Mouse (Mus musculus): ENCODE results near the gene Pm20d2. TPM values are rescaled to one million over a fixed set of nuclear protein-coding genes. Genes with fewer than 3 reads are reported as not detected.

Gene Pm20d2
- polyA plus RNA-seq, 1 experiment = not detected

- Histone ChIP-seq H3K4me3 (no peak overlapping the region), H3K79me2 (ENCODE audit: control insufficient read depth, insufficient read depth) (no peaks in the 10 kb centered on the region), H3K4me2 (ENCODE audit: low read depth) (no peak overlapping the region), H3K36me3 (ENCODE audit: control insufficient read depth, insufficient read depth) (no peaks in the 10 kb centered on the region), H3K27me3 (ENCODE audit: control insufficient read depth, insufficient read depth, insufficient read length) (peaks cover 28% of the 10 kb centered on the region), H3ac (ENCODE audit: control insufficient read depth, insufficient read length) (no peak overlapping the region)
- TF ChIP-seq POLR2A (IDR thresholded peaks at IDR 0.05; ENCODE audit: insufficient read length, low read depth) (no peak), MYOG (IDR thresholded peaks at IDR 0.05; ENCODE audit: control insufficient read depth in 1 of 3, insufficient read depth in 1 of 3, insufficient read length in 2 of 3, low read depth in 2 of 3) (no peak), CEBPB (IDR thresholded peaks at IDR 0.05; ENCODE audit: insufficient read depth, poor library complexity, severe bottlenecking) (no peak), REST (IDR thresholded peaks at IDR 0.05; ENCODE audit: insufficient read depth, insufficient read length) (no peak), MYOD1 (IDR thresholded peaks at IDR 0.05; ENCODE audit: control insufficient read depth in 1 of 3, insufficient read length in 2 of 3, low read depth in 2 of 3) (no peak), E2F4 (IDR thresholded peaks at IDR 0.05; ENCODE audit: insufficient read depth) (no peak), TCF12 (IDR thresholded peaks at IDR 0.05; ENCODE audit: insufficient read depth, poor library complexity, severe bottlenecking) (no peak), SRF (IDR thresholded peaks at IDR 0.05; ENCODE audit: control insufficient read depth, insufficient read length, low read depth) (no peak), MAX (IDR thresholded peaks at IDR 0.05; ENCODE audit: low read depth) (no peak), USF1 (IDR thresholded peaks at IDR 0.05; ENCODE audit: low read depth) (no peak), TCF3 (IDR thresholded peaks at IDR 0.05; ENCODE audit: insufficient read length, low read depth) (no peak), POLR2AphosphoS2 (IDR thresholded peaks at IDR 0.05; ENCODE audit: insufficient read length, low read depth) (no peak)
Measured at GRCm38 (mm10) chr4:33147825-33148224, 41.7 kb downstream of the Pm20d2 start.

DNA sequence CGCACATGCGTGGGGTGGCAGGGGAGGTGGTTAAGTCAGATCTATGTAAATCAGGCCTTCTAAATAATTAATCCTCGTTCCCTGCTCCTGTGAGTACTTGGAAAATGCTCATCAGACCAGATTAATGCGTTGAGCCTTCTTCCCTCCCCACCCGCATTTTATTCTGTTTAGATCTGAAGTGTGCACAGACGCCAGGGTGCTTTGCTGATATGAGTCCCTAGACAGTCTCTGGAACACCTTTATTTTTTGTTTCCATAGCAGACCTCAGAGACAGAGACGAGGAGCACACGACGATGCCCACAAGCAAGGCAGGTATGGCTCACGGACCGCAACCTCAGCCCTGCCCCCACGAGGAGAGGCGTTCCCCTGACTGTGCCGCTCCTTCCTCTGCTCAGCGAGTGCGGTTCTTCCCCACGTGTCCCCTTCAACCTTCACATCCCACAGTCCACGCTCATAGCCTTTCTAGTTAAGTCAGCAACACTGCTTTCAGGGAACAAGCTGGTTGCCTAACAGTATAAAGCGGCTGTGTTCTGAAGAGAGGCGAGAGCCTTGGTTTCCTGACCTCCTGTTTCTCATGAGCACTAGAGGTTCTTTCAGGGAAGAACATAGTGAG is 42.8 kb downstream of the Pm20d2 start:
- Histone ChIP-seq H3K36me3 (ENCODE audit: control insufficient read depth, insufficient read depth) (no peaks in the 10 kb centered on the region), H3K79me2 (ENCODE audit: control insufficient read depth, insufficient read depth) (no peaks in the 10 kb centered on the region), H3K4me2 (ENCODE audit: low read depth) (no peak overlapping the region), H3ac (ENCODE audit: control insufficient read depth, insufficient read length) (no peak overlapping the region), H3K27me3 (ENCODE audit: control insufficient read depth, insufficient read depth, insufficient read length) (peaks cover 28% of the 10 kb centered on the region), H3K4me3 (no peak overlapping the region)
- no peak for TF ChIP-seq POLR2AphosphoS2 (IDR thresholded peaks at IDR 0.05; ENCODE audit: insufficient read length, low read depth)
- TF ChIP-seq CEBPB (IDR thresholded peaks at IDR 0.05; ENCODE audit: insufficient read depth, poor library complexity, severe bottlenecking) = no peak
- TF ChIP-seq MAX (IDR thresholded peaks at IDR 0.05; ENCODE audit: low read depth) = no peak
- TF ChIP-seq E2F4 (IDR thresholded peaks at IDR 0.05; ENCODE audit: insufficient read depth) = no peak
- no peak for TF ChIP-seq SRF (IDR thresholded peaks at IDR 0.05; ENCODE audit: control insufficient read depth, insufficient read length, low read depth)

GRCm38 (mm10) chr4:33132221-33132620 is 57.3 kb downstream of the Pm20d2 start, which contains the start of gene Gabrr1:
Gabrr1 (plus strand) TSS chr4:33132521.
- H3K4me3 ChIP-seq = no peak within 1 kb of the TSS
- H3ac ChIP-seq (ENCODE audit: control insufficient read depth, insufficient read length) = no peak within 1 kb of the TSS
- H3K36me3 ChIP-seq (ENCODE audit: control insufficient read depth, insufficient read depth) = no peaks in the 10 kb centered on the region
- H3K27me3 ChIP-seq (ENCODE audit: control insufficient read depth, insufficient read depth, insufficient read length) = peaks cover 10% of the 10 kb centered on the region
- no peak for TF ChIP-seq POLR2A (IDR thresholded peaks at IDR 0.05; ENCODE audit: insufficient read length, low read depth)
- TF ChIP-seq POLR2AphosphoS2 (IDR thresholded peaks at IDR 0.05; ENCODE audit: insufficient read length, low read depth) = no peak
- H3K79me2 ChIP-seq (ENCODE audit: control insufficient read depth, insufficient read depth) = no peaks in the 10 kb centered on the region
- no peak within 1 kb of the TSS for H3K4me2 ChIP-seq (ENCODE audit: low read depth)

- Histone ChIP-seq H3K79me2 (ENCODE audit: control insufficient read depth, insufficient read depth) (no peaks in the 10 kb centered on the region), H3K4me2 (ENCODE audit: low read depth) (no peak overlapping the region), H3ac (ENCODE audit: control insufficient read depth, insufficient read length) (no peak overlapping the region), H3K27me3 (ENCODE audit: control insufficient read depth, insufficient read depth, insufficient read length) (no peaks in the 10 kb centered on the region), H3K4me3 (no peak overlapping the region), H3K36me3 (ENCODE audit: control insufficient read depth, insufficient read depth) (no peaks in the 10 kb centered on the region)
- TF ChIP-seq POLR2AphosphoS2 (IDR thresholded peaks at IDR 0.05; ENCODE audit: insufficient read length, low read depth) = no peak
- TF ChIP-seq SRF (IDR thresholded peaks at IDR 0.05; ENCODE audit: control insufficient read depth, insufficient read length, low read depth) = no peak
- TF ChIP-seq USF1 (IDR thresholded peaks at IDR 0.05; ENCODE audit: low read depth) = no peak
- no peak for TF ChIP-seq MYOD1 (IDR thresholded peaks at IDR 0.05; ENCODE audit: control insufficient read depth in 1 of 3, insufficient read length in 2 of 3, low read depth in 2 of 3)
- no peak for TF ChIP-seq TCF12 (IDR thresholded peaks at IDR 0.05; ENCODE audit: insufficient read depth, poor library complexity, severe bottlenecking)
Measured at GRCm38 (mm10) chr4:33125409-33126084, 64.0 kb downstream of the Pm20d2 start.

DNA sequence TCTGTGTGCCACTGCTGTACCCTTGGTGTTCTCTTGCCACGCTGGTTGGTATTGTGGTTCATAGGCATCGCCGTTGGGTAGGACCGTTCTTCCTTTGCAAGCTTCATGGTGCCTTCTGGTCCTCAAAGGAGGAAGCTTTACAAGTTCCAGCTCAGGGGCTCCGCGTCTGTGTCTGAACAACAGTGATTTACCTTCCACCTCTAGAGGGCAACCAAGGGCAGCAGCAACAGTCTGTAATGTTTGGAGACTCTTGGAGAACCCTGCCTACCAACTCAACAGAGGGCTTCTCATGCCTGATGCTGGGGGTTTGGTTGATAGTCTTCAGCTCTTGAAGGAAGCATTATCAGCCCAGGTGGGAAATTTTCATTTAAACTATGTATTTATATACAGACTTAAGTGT is 65.0 kb downstream of the Pm20d2 start:
- no peaks in the 10 kb centered on the region for H3K79me2 ChIP-seq (ENCODE audit: control insufficient read depth, insufficient read depth)
- no peak overlapping the region for H3K4me2 ChIP-seq (ENCODE audit: low read depth)
- H3ac ChIP-seq (ENCODE audit: control insufficient read depth, insufficient read length) = no peak overlapping the region
- H3K27me3 ChIP-seq (ENCODE audit: control insufficient read depth, insufficient read depth, insufficient read length) = no peaks in the 10 kb centered on the region
- H3K36me3 ChIP-seq (ENCODE audit: control insufficient read depth, insufficient read depth) = no peaks in the 10 kb centered on the region
- TF ChIP-seq CEBPB (IDR thresholded peaks at IDR 0.05; ENCODE audit: insufficient read depth, poor library complexity, severe bottlenecking) (no peak), MYOD1 (IDR thresholded peaks at IDR 0.05; ENCODE audit: control insufficient read depth in 1 of 3, insufficient read length in 2 of 3, low read depth in 2 of 3) (no peak), E2F4 (IDR thresholded peaks at IDR 0.05; ENCODE audit: insufficient read depth) (no peak), MAX (IDR thresholded peaks at IDR 0.05; ENCODE audit: low read depth) (no peak), USF1 (IDR thresholded peaks at IDR 0.05; ENCODE audit: low read depth) (no peak), POLR2AphosphoS2 (IDR thresholded peaks at IDR 0.05; ENCODE audit: insufficient read length, low read depth) (no peak), MYOG (IDR thresholded peaks at IDR 0.05; ENCODE audit: control insufficient read depth in 1 of 3, insufficient read depth in 1 of 3, insufficient read length in 2 of 3, low read depth in 2 of 3) (no peak), REST (IDR thresholded peaks at IDR 0.05; ENCODE audit: insufficient read depth, insufficient read length) (no peak), SRF (IDR thresholded peaks at IDR 0.05; ENCODE audit: control insufficient read depth, insufficient read length, low read depth) (no peak), TCF12 (IDR thresholded peaks at IDR 0.05; ENCODE audit: insufficient read depth, poor library complexity, severe bottlenecking) (no peak), POLR2A (IDR thresholded peaks at IDR 0.05; ENCODE audit: insufficient read length, low read depth) (no peak), TCF3 (IDR thresholded peaks at IDR 0.05; ENCODE audit: insufficient read length, low read depth) (no peak)
- H3K4me3 ChIP-seq = no peak overlapping the region

Other genes starting within 250 kb of the Pm20d2 start
- 0.31 TPM for gene Ankrd6, start 238.9 kb downstream of the Pm20d2 start, polyA plus RNA-seq (2012; fragmentation: generic; extraction: Trizol)
- 7.9 TPM for gene Rragd, start 206.7 kb downstream of the Pm20d2 start, polyA plus RNA-seq (2012; fragmentation: generic; extraction: Trizol)
- gene Ube2j1, start 158.3 kb downstream of the Pm20d2 start, polyA plus RNA-seq (2012; fragmentation: generic; extraction: Trizol) = 31.4 TPM
- 0.48 TPM for gene Gabrr2, start 126.7 kb downstream of the Pm20d2 start, polyA plus RNA-seq (2012; fragmentation: generic; extraction: Trizol)
- gene Gabrr1, start 57.2 kb downstream of the Pm20d2 start, polyA plus RNA-seq (2012; fragmentation: generic; extraction: Trizol) = not detected
- not detected for gene Srsf12, start 19.3 kb upstream of the Pm20d2 start, polyA plus RNA-seq (2012; fragmentation: generic; extraction: Trizol)
- gene Pnrc1, start 100.4 kb upstream of the Pm20d2 start, polyA plus RNA-seq (2012; fragmentation: generic; extraction: Trizol) = 37.1 TPM
- 4.9 TPM for gene Rngtt, start 120.6 kb upstream of the Pm20d2 start, polyA plus RNA-seq (2012; fragmentation: generic; extraction: Trizol)

Measured in myocyte (in vitro differentiated cells).